Mouse (Mus musculus) telencephalon, adult 2 months (tissue): Measurements from ENCODE around the gene Hs1bp3.

Experiments
- DNase-seq: peaks from one replicate; pipeline ENCODE4 v3.0.0-alpha.2; 2011; ENCODE audit warnings: low read depth, low spot score

Gene Hs1bp3

GRCm38 (mm10) chr12:8361866-8362265 lies 48.6 kb downstream of the Hs1bp3 start:
- DNase-seq = no peak

DNA sequence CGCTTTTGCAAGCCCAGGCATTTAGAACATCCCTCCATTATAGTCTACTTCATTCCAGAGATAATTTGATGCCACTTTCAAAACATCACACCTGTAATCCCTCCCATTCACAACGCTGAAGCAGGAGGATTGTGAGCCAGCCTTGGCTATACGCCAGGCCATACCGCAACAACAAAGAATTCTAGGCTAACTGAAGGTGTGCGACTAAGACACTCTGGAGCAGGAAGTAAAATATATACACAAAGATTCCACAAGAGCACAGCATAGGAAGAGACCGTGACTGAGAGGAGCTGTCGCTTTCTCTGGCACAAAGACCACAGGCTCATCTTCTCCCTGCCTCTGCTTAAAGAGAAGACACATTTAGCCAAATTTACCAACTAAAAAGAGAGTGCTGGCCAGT lies 49.2 kb downstream of the Hs1bp3 start:
- no peak for DNase-seq

- no peak for DNase-seq
These were observed 51.1 kb downstream of the Hs1bp3 start for GRCm38 (mm10) chr12:8364321-8364838.

DNA sequence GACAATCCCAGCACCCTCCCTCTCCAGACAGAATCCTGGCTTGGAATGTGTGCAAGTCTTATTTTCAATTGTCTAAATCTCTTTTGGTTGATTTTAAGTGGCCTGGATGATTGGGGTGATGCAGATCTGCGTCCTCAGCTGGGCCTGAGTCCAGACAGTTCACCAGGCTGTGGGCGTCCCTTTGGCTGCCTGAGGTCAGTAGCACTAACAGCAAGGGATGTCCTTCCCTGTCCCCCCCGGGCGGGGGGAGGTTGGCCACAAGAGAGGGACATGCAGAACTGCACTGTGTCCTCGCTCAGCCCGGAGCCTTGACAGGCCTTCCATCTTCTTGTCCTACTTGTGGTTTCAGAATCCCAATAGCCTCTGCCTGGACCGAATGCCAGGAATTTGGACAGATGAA lies 52.1 kb downstream of the Hs1bp3 start:
- no peak for DNase-seq

GRCm38 (mm10) chr12:8365905-8366576 lies 52.8 kb downstream of the Hs1bp3 start:
- no peak for DNase-seq

DNA sequence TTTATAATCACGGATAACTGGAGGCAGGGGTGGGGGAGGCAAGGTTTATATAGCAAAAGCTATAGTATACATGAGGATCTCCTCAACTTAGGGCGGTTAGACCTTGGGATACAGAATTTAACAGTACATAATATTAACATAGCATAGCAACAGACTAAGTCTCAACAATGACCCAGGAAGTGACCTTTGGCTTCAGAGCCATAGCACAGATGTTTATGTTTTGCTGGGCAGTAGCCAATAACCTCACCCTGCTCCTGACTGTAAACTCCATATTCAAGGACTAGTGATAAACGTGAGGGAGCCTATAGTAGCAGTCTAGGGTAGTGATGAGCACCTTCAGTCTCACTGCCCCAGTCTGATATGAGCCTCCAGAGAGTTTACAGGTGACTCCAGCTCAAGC lies 53.5 kb downstream of the Hs1bp3 start:
- DNase-seq = no peak

DNA sequence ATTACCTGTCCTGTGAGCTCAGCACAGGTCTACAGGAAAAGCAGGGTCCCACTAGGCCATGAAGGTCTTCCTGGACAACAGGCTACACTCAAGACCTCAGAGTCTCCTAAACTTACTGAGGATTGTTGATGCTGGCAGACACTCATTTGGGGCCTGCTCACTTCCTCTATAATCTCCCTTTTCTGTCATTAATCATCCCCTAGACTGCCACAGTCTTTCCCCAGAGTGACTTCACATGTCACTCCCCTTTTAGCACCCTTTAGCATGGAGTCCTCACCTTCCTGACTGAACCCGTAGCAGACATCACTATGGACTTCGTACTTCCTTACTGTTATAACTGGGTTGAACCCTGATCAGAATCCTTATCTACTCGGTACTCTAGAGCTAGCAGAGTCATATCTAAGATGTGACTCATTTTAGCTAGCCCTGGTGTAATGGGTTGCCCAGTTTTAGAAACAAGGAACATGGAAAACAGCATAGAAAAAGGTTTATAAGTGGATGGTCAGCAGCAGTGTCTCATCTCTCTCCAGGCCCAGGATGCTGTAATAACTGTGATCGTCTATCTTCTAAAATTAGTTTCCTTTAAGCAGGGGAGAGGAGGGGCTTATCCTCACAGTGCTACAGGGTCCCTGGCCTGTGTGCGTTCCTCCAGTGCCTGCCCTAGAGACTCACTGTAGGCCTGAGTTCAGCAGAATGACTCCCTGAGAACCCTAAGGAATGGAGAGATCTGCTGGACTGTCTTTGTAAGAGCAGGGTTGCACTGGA lies 58.7 kb downstream of the Hs1bp3 start:
- no peak for DNase-seq

DNA sequence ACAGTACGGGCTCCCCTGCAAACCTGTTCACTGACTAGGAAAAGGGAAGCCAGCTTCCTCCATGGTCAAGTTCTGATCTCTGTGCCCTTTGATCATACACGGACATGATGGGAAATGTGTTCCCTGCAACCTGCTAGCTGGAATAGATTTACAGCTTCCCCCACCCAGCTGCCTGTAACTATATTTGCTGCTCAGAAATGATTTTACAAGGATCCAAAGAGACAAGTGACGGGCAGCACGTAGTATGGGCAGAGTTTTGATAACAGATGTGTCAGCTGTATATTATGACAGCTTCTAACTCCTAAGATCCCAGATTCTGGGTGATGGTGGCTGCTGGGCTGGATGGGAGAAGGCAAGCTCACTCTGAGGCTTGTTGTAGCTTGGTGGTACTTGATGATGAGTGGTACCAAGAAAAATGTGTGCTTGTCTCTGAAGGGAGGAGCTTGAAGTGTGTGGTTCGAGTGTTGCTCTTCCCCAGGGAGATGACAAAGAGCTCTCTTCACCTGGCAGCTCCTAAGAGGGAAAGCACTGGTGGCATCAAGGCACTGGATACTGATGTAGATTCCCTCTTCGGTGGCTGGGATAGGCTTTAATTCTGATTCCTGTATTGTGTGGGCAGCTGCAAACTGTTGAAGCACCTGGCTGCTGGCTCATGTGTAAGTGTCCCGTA lies 59.4 kb downstream of the Hs1bp3 start:
- no peak for DNase-seq

GRCm38 (mm10) chr12:8373741-8374140 lies 60.5 kb downstream of the Hs1bp3 start:
- no peak for DNase-seq

DNA sequence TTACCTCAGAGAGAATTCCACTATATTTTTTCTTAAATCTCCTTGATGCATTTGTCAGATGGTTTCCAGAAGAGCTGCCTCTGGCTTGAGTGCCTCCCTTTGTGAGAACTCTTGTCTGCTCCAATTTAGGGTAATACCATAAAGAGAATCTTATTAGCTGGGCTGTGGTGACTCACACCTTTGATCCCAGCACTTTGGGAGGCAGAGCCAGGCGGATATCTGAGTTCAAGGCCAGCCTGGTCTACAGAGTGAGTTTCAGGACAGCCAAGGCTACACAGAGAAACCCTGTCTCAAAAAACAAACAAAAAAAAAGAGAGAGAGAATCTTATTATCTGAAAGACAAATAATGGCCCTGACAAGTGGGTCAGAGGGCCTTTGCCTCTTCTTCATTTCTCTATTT lies 63.9 kb downstream of the Hs1bp3 start:
- no peak for DNase-seq

DNA sequence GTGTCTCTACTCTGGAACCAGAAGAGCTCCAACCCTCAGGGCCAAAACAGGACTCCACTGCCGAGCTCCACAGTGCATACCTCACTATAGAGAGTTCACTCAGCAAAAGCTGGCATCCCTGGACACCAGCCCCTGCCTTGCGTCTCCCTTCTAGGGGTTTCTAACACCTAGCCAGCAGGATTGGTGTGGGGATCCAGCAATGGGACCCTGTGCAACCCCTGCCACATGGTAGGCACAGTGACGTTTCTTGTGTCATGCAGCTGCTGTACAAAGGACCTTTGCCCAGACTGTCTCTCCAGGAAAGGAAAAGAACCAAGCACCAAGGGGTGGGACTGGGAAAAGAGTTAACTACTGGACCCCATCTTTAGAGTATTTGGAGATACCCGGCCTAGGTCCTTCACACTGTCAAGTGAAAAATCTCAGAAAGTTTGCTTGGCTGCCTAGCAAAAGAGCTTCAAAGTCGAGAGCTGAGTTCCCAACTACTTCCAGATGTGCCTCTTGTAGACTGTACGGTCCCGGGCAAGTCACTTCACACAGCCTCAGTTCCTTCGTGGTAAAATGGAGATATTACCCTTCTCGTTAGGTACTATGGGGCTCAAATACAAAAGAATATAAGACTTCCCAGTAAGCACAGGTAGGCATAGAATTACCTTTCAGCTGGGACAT lies 64.9 kb downstream of the Hs1bp3 start:
- no peak for DNase-seq

DNA sequence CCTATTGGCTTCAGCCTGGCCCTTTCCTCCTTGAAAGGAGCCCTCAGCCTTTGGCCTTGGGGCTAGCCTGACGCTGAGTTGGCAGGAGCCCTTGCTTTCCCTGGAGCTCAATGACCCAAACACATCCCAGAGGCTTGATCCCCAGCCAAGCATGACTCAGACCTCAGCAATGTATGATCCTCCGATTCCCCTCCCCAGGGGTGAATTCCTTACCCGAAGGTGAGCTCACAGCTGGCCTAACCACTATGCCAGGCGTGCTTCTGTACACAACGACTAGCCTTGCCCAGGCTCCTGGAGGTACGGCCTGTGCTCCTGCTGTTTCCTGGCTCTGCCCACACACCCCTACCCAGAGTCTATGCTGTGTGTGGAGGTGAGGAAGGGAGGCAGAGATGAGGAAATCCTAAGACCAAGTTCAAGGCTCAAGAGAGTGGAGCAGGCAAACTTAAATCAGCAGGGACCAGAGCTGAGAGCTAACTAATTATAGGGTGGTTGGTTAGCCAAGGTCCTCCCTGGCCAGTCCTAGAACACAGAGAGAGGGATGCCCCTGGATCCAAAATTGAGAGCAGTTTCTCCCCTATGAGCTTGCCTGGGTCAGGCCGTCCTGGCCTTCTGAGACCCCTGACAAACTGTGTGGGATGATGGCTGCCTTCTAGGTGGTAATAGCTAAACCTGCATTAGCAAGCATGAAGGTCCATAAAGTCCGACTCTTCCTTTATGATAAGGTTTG lies 66.7 kb downstream of the Hs1bp3 start:
- DNase-seq = no peak

DNA sequence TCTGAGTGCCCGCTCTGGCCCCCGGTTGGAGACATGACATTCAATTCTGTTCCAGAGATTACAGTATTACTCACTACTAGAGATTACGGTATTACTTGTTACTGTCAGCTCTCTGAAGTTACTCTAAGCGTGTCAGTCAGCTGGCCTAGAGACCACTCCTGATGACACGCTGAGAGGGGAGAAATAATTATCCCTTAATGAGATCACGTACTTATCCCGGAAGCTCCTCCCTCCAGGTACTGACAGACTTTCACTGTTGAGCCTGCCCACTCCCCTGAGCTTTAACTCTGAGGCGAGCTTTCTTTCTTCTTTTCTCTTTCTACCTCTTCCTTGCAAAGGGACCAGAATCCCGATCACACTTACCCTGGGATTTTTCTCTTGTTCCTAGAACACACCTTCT lies 67.7 kb downstream of the Hs1bp3 start:
- DNase-seq = no peak

- DNase-seq = no peak
These were observed 68.7 kb downstream of the Hs1bp3 start for GRCm38 (mm10) chr12:8381940-8382339.

GRCm38 (mm10) chr12:8383822-8384221 lies 70.6 kb downstream of the Hs1bp3 start:
- no peak for DNase-seq

DNA sequence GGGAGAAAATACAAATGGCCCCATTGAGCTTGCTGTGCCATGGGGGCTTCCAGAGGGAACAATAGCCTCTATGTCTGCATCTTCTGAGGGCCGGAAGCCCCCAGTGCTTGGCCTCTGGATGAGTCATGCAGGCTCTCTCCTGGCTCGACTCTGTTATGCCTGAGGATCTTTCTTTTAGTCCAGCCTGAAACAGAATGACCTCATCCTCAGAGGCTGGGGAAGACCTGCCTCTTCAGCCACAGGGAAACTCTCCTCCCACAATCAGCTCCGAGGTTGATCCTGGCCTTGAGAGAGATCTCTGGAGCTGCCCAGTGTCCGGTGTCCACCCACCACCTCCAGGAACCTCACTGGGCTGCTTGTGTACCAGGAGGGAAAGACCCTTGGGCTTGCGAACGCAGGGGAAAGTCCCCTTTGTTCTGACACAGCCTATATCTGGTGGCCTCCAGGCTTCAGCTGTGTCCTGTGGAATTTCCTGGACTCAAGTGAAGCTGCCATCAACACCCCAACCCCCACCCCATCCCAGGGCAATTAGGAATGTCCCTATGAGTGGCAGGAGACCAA lies 73.3 kb downstream of the Hs1bp3 start:
- no peak for DNase-seq

GRCm38 (mm10) chr12:8387281-8387680 lies 74.0 kb downstream of the Hs1bp3 start:
- DNase-seq = no peak

DNA sequence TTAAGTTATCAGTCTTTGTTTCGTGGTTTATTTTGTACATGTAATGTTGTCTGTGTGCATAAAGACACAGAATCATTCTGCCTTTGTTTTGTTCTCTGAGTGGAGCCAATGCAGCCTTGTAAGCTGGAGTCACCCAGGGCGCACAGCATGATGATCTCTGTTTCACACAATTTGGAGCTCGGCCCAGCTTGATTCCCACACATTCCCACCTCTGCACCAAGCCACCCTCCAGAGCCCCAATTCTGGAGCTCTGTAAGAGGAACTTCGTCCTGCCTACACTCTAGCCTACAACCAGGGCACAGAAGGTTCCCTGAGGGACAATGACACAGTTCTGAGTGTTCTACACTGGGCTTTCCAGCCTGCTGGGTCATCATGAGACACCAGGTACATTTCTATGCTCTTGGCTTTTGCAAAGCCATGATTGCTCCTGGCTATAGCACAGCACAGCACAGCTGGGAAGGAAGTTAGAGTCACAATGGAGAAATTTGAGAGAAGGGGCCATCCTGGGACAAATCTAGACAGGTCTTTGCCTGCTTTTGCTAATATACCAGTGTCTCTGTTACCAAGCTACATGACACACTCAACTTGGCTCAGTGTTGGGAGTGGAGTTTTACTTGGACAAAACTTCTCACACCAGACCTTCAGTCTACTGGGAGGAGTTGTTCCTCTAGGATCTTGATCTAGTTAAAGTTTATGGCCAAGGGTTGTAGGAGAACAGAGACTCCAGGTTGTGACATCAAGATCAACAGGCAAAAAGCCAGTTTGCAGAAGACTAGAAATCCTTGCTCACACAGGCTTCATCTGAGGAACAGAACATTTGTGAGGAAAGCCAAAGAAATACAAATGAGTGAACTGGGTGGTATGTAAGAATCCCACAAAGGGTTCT lies 75.5 kb downstream of the Hs1bp3 start:
- DNase-seq = peak; percentile 21

- DNase-seq = no peak
These were observed 80.0 kb downstream of the Hs1bp3 start for GRCm38 (mm10) chr12:8393226-8393625.
